Mouse (Mus musculus): ENCODE measurements around the gene Gm3415. TPM values are rescaled to one million over a fixed set of nuclear protein-coding genes. Genes with fewer than 3 reads are reported as not detected.

The Gm3415 gene
- polyA plus RNA-seq (2014; fragmentation: Illumina TruSeq; extraction: RNeasy Lipid Tissue Mini Kit (QIAGEN cat#74804); ENCODE audit: low read depth, low replicate concordance): not detected

GRCm38 (mm10) chr5:146555836-146556235 lies at the start of gene Gm3415:
Gene Gm3415, plus strand, starts transcription at chr5:146556136.

GRCm38 (mm10) chr5:146513823-146514222 lies 42.1 kb upstream of the Gm3415 start, which contains the start of gene Gm3402:
Gene Gm3402, plus strand, starts transcription at chr5:146514123.

GRCm38 (mm10) chr5:146525501-146525900 lies 30.4 kb upstream of the Gm3415 start, which contains the start of gene Gm3404:
Gene Gm3404, plus strand, starts transcription at chr5:146525801.

GRCm38 (mm10) chr5:146537347-146537746 lies 18.6 kb upstream of the Gm3415 start, which contains the start of gene Gm3409:
Gene Gm3409, plus strand, starts transcription at chr5:146537647.

GRCm38 (mm10) chr5:146584478-146585306 lies 28.8 kb downstream of the Gm3415 start, which contains the start of gene Gpr12:
Gene Gpr12, minus strand, starts transcription at chr5:146585239.

Other genes with a start within 250 kb of the Gm3415 start
- 5.1 TPM for gene Wasf3, start 171.2 kb upstream of the Gm3415 start, polyA plus RNA-seq (2014; fragmentation: Illumina TruSeq; extraction: RNeasy Lipid Tissue Mini Kit (QIAGEN cat#74804); ENCODE audit: low read depth, low replicate concordance)
- not detected for gene Gm6408, start 74.2 kb upstream of the Gm3415 start, polyA plus RNA-seq (2014; fragmentation: Illumina TruSeq; extraction: RNeasy Lipid Tissue Mini Kit (QIAGEN cat#74804); ENCODE audit: low read depth, low replicate concordance)
- gene Gm6370, start 64.8 kb upstream of the Gm3415 start, polyA plus RNA-seq (2014; fragmentation: Illumina TruSeq; extraction: RNeasy Lipid Tissue Mini Kit (QIAGEN cat#74804); ENCODE audit: low read depth, low replicate concordance): not detected
- not detected for gene 4930449I24Rik, start 53.7 kb upstream of the Gm3415 start, polyA plus RNA-seq (2014; fragmentation: Illumina TruSeq; extraction: RNeasy Lipid Tissue Mini Kit (QIAGEN cat#74804); ENCODE audit: low read depth, low replicate concordance)
- gene Gm3402, start 42.0 kb upstream of the Gm3415 start, polyA plus RNA-seq (2014; fragmentation: Illumina TruSeq; extraction: RNeasy Lipid Tissue Mini Kit (QIAGEN cat#74804); ENCODE audit: low read depth, low replicate concordance): not detected
- not detected for gene Gm3404, start 30.3 kb upstream of the Gm3415 start, polyA plus RNA-seq (2014; fragmentation: Illumina TruSeq; extraction: RNeasy Lipid Tissue Mini Kit (QIAGEN cat#74804); ENCODE audit: low read depth, low replicate concordance)
- not detected for gene Gm3409, start 18.5 kb upstream of the Gm3415 start, polyA plus RNA-seq (2014; fragmentation: Illumina TruSeq; extraction: RNeasy Lipid Tissue Mini Kit (QIAGEN cat#74804); ENCODE audit: low read depth, low replicate concordance)
- gene Gpr12, start 29.1 kb downstream of the Gm3415 start, polyA plus RNA-seq (2014; fragmentation: Illumina TruSeq; extraction: RNeasy Lipid Tissue Mini Kit (QIAGEN cat#74804); ENCODE audit: low read depth, low replicate concordance): not detected
- 111 TPM for gene Usp12, start 238.9 kb downstream of the Gm3415 start, polyA plus RNA-seq (2014; fragmentation: Illumina TruSeq; extraction: RNeasy Lipid Tissue Mini Kit (QIAGEN cat#74804); ENCODE audit: low read depth, low replicate concordance)